ENCODE assay signal across 9 mouse cellular contexts in the genomic region with DNA sequence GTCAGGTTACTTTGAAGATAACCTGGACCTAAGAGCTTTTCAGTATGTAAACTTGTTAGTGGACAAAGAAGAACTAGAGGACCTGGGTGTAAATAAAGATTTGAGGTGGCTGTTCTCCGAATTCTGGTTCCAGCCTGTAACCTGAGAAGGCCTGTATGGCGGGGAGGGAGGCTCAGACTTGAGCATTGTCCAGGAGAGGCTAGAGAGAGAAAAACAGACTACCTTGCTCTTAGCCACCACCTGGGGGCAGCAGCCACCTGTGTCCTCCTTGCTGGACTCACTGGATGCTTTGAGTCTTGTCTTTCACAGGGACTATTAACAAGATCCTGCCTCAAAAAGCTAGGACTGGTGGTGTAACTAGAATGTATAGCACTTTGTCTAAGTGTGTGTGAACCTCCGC. TPM values are rescaled to one million over a fixed set of nuclear protein-coding genes. Genes with fewer than 3 reads are reported as not detected.
DNase-seq lines count a peak whose midpoint lies in the region; ATAC-seq and TF ChIP-seq lines count a peak whose summit lies in the region.
"Had no signal": no experiment of that assay in that cellular context is flagged by ENCODE, and none has a peak within 500 bp of the region (broad histone marks: within the 10 kb centered on the region; RNA-seq: fewer than 3 reads in every experiment).

No protein-coding gene starts in this region.

- DNase-seq in ovary, postnatal 36 days (ENCODE audit: low spot score), result peak; percentile 48
- DNase-seq in ovary, adult 18-20 months (ENCODE audit: low spot score), result no peak
- peak; percentile 61 for DNase-seq in forebrain, postnatal 0 days
- peak; percentile 53 for DNase-seq in lung, postnatal 14 days
- no peak for DNase-seq in frontal cortex, postnatal 25 days (ENCODE audit: low spot score in 2 of 2)

- WGBS in forebrain, postnatal 0 days, result 47% methylated on average over 3 of the region's 3 CpGs
- WGBS in intestine, embryonic 16.5 days, result 50% methylated on average over 3 of the region's 3 CpGs
- 34% methylated on average over 3 of the region's 3 CpGs for WGBS in stomach, embryonic 14.5 days

- H3K27ac ChIP-seq in bone marrow macrophage, adult 2 months (ENCODE audit: insufficient read depth, low read depth, low read length), result no peak overlapping the region
- H3K27ac ChIP-seq in forebrain, postnatal 0 days (ENCODE audit: low read depth, low read length), result no peak overlapping the region
- no peak overlapping the region for H3K27ac ChIP-seq in intestine, embryonic 16.5 days (ENCODE audit: low read length)
- no peak overlapping the region for H3K27ac ChIP-seq in stomach, embryonic 14.5 days (ENCODE audit: low read length)
- H3K27ac ChIP-seq: heart, embryonic 13.5 days had no signal

- no peaks in the 10 kb centered on the region for H3K9me3 ChIP-seq in forebrain, postnatal 0 days (ENCODE audit: low read length)
- H3K9me3 ChIP-seq in intestine, embryonic 16.5 days (ENCODE audit: control insufficient read depth, low read length), result no peaks in the 10 kb centered on the region
- no peaks in the 10 kb centered on the region for H3K9me3 ChIP-seq in stomach, embryonic 14.5 days (ENCODE audit: control insufficient read depth, low read depth, low read length)
- H3K9me3 ChIP-seq: heart, embryonic 13.5 days had no signal

- H3K4me1 ChIP-seq in bone marrow macrophage, adult 2 months (ENCODE audit: control insufficient read depth, insufficient read depth, low read length), result peaks cover 12% of the 10 kb centered on the region
- H3K4me1 ChIP-seq in forebrain, postnatal 0 days (ENCODE audit: insufficient read depth), result no peaks in the 10 kb centered on the region
- peaks cover 8% of the 10 kb centered on the region for H3K4me1 ChIP-seq in intestine, embryonic 16.5 days (ENCODE audit: control insufficient read depth, insufficient read depth, low read length)
- H3K4me1 ChIP-seq in stomach, embryonic 14.5 days (ENCODE audit: control insufficient read depth, insufficient read depth, low read length), result no peaks in the 10 kb centered on the region; the same call in 1 of the 2 replicates

- H3K36me3 ChIP-seq in forebrain, postnatal 0 days (ENCODE audit: insufficient read depth), result peaks cover 74% of the 10 kb centered on the region
- peaks cover 23% of the 10 kb centered on the region for H3K36me3 ChIP-seq in intestine, embryonic 16.5 days (ENCODE audit: control insufficient read depth, insufficient read depth, low read length)
- peaks cover 82% of the 10 kb centered on the region for H3K36me3 ChIP-seq in stomach, embryonic 14.5 days (ENCODE audit: control insufficient read depth, insufficient read depth, low read length)

- H3K4me3 ChIP-seq in bone marrow macrophage, adult 2 months (ENCODE audit: insufficient read depth, low read length), result no peak overlapping the region
- no peak overlapping the region for H3K4me3 ChIP-seq in forebrain, postnatal 0 days (ENCODE audit: low read depth, low read length)
- no peak overlapping the region for H3K4me3 ChIP-seq in intestine, embryonic 16.5 days (ENCODE audit: low read length)
- H3K4me3 ChIP-seq in stomach, embryonic 14.5 days (ENCODE audit: low read depth, low read length), result no peak overlapping the region
- H3K4me3 ChIP-seq: heart, embryonic 13.5 days had no signal

- peak; percentile 44; the same call in 1 of the 2 replicates for TF ChIP-seq CTCF in bone marrow macrophage, adult 2 months (IDR thresholded peaks at IDR 0.05; ENCODE audit: low read depth, low read length)
- peak; percentile 74 for TF ChIP-seq CTCF in forebrain, postnatal 0 days (IDR thresholded peaks at IDR 0.05; ENCODE audit: low read depth)

- H3K9ac ChIP-seq in forebrain, postnatal 0 days, result no peak overlapping the region
- H3K9ac ChIP-seq in intestine, embryonic 16.5 days (ENCODE audit: low read depth, low read length), result no peak overlapping the region
- no peak overlapping the region for H3K9ac ChIP-seq in stomach, embryonic 14.5 days (replicated peaks; ENCODE audit: low read depth, low read length)
- H3K9ac ChIP-seq: heart, embryonic 13.5 days had no signal

- H3K4me2 ChIP-seq in forebrain, postnatal 0 days (ENCODE audit: low read depth), result no peak overlapping the region
- no peak overlapping the region for H3K4me2 ChIP-seq in intestine, embryonic 16.5 days (ENCODE audit: low read depth, low read length)
- no peak overlapping the region for H3K4me2 ChIP-seq in stomach, embryonic 14.5 days (replicated peaks; ENCODE audit: low read depth, low read length)
- H3K4me2 ChIP-seq: heart, embryonic 13.5 days had no signal

- no peak for TF ChIP-seq POLR2A in bone marrow macrophage, adult 2 months (IDR thresholded peaks at IDR 0.05; ENCODE audit: borderline replicate concordance, low read depth, low read length)

- ATAC-seq in forebrain, postnatal 0 days, result peak; percentile 59; the same call in 1 of the 2 replicates
- peak; percentile 65 for ATAC-seq in intestine, embryonic 16.5 days
- ATAC-seq in stomach, embryonic 14.5 days (ENCODE audit: insufficient number of reproducible peaks, insufficient read depth, low FRiP score, low read depth), result peak; percentile 69; the same call in 1 of the 2 replicates

- H3K27me3 ChIP-seq in forebrain, postnatal 0 days (ENCODE audit: insufficient read depth, low read length), result no peaks in the 10 kb centered on the region
- H3K27me3 ChIP-seq in intestine, embryonic 16.5 days (replicated peaks; ENCODE audit: control insufficient read depth, insufficient read depth, low read length), result no peaks in the 10 kb centered on the region
- H3K27me3 ChIP-seq in stomach, embryonic 14.5 days (ENCODE audit: control insufficient read depth, insufficient read depth, low read length), result no peaks in the 10 kb centered on the region
- H3K27me3 ChIP-seq: heart, embryonic 13.5 days had no signal

RNA-seq across cellular contexts. Expression of gene Eef1g, which starts 9.7 kb away (rescaled TPM):
- polyA plus RNA-seq in bone marrow macrophage, adult 2 months (2012; ENCODE audit: insufficient read depth, insufficient read length, missing spikeins), result 220 and 226 TPM in 2 replicates
- total RNA-seq in forebrain, postnatal 0 days (2014; rRNA removed), result 524 and 615 TPM in 2 replicates
- polyA plus RNA-seq in forebrain, postnatal 0 days (2015; fragmentation: Nextera tagmentation; extraction: Ambion mirVana), result 250 and 269 TPM in 2 replicates
- polyA plus RNA-seq in intestine, embryonic 16.5 days (2015; fragmentation: Nextera tagmentation; extraction: Ambion mirVana), result 392 and 445 TPM in 2 replicates
- 469 and 470 TPM in 2 replicates for polyA plus RNA-seq in stomach, embryonic 14.5 days (2014; fragmentation: Nextera tagmentation; extraction: Ambion mirVana)

RNA-seq across cellular contexts. Expression of gene Ahnak, which starts 12.5 kb away (rescaled TPM):
- 440 and 513 TPM in 2 replicates for polyA plus RNA-seq in bone marrow macrophage, adult 2 months (2012; ENCODE audit: insufficient read depth, insufficient read length, missing spikeins)
- total RNA-seq in forebrain, postnatal 0 days (2014; rRNA removed), result 11.4 and 17.9 TPM in 2 replicates
- polyA plus RNA-seq in forebrain, postnatal 0 days (2015; fragmentation: Nextera tagmentation; extraction: Ambion mirVana), result 3.2 and 3.9 TPM in 2 replicates
- 16.5 and 20.8 TPM in 2 replicates for polyA plus RNA-seq in intestine, embryonic 16.5 days (2015; fragmentation: Nextera tagmentation; extraction: Ambion mirVana)
- polyA plus RNA-seq in stomach, embryonic 14.5 days (2014; fragmentation: Nextera tagmentation; extraction: Ambion mirVana), result 33.4 and 40.6 TPM in 2 replicates

RNA-seq across cellular contexts. Expression of gene Tut1, which starts 22.9 kb away (rescaled TPM):
- 12.5 and 14.6 TPM in 2 replicates for polyA plus RNA-seq in bone marrow macrophage, adult 2 months (2012; ENCODE audit: insufficient read depth, insufficient read length, missing spikeins)
- 20.8 and 24.5 TPM in 2 replicates for total RNA-seq in forebrain, postnatal 0 days (2014; rRNA removed)
- 14.8 and 17.6 TPM in 2 replicates for polyA plus RNA-seq in forebrain, postnatal 0 days (2015; fragmentation: Nextera tagmentation; extraction: Ambion mirVana)
- 30.1 and 31.7 TPM in 2 replicates for polyA plus RNA-seq in intestine, embryonic 16.5 days (2015; fragmentation: Nextera tagmentation; extraction: Ambion mirVana)
- polyA plus RNA-seq in stomach, embryonic 14.5 days (2014; fragmentation: Nextera tagmentation; extraction: Ambion mirVana), result 27.2 and 27.6 TPM in 2 replicates

RNA-seq across cellular contexts. Expression of gene Mta2, which starts 34.9 kb away (rescaled TPM):
- polyA plus RNA-seq in bone marrow macrophage, adult 2 months (2012; ENCODE audit: insufficient read depth, insufficient read length, missing spikeins), result 78.6 and 81.2 TPM in 2 replicates
- 71.2 and 86.4 TPM in 2 replicates for total RNA-seq in forebrain, postnatal 0 days (2014; rRNA removed)
- polyA plus RNA-seq in forebrain, postnatal 0 days (2015; fragmentation: Nextera tagmentation; extraction: Ambion mirVana), result 87.8 and 91.3 TPM in 2 replicates
- polyA plus RNA-seq in intestine, embryonic 16.5 days (2015; fragmentation: Nextera tagmentation; extraction: Ambion mirVana), result 119 and 130 TPM in 2 replicates
- 41.5 and 45.3 TPM in 2 replicates for polyA plus RNA-seq in stomach, embryonic 14.5 days (2014; fragmentation: Nextera tagmentation; extraction: Ambion mirVana)

RNA-seq across cellular contexts. Expression of gene Eml3, which starts 47.2 kb away (rescaled TPM):
- polyA plus RNA-seq in bone marrow macrophage, adult 2 months (2012; ENCODE audit: insufficient read depth, insufficient read length, missing spikeins), result 33.1 and 33.7 TPM in 2 replicates
- 5.1 and 7.3 TPM in 2 replicates for total RNA-seq in forebrain, postnatal 0 days (2014; rRNA removed)
- polyA plus RNA-seq in forebrain, postnatal 0 days (2015; fragmentation: Nextera tagmentation; extraction: Ambion mirVana), result 7.5 and 8.1 TPM in 2 replicates
- polyA plus RNA-seq in intestine, embryonic 16.5 days (2015; fragmentation: Nextera tagmentation; extraction: Ambion mirVana), result 22.6 and 23.5 TPM in 2 replicates
- polyA plus RNA-seq in stomach, embryonic 14.5 days (2014; fragmentation: Nextera tagmentation; extraction: Ambion mirVana), result 16.8 and 18.2 TPM in 2 replicates

Comparison
In these comparisons a context has a peak if more than half of its experiments do, and no peak if none do; other contexts are left out.
1. DNase-seq: peak in ovary, postnatal 36 days (single experiment), forebrain, postnatal 0 days (single experiment) and lung, postnatal 14 days (single experiment); none in ovary, adult 18-20 months (single experiment) and frontal cortex, postnatal 25 days (0 of 2).
2. RNA of gene Ahnak, which starts 12.5 kb away (polyA plus RNA-seq): 440 to 513 TPM in bone marrow macrophage, adult 2 months; 33.4 to 40.6 TPM in stomach, embryonic 14.5 days, 16.5 to 20.8 TPM in intestine, embryonic 16.5 days and 3.2 to 3.9 TPM in forebrain, postnatal 0 days; every median in the first group is over 10 times any median in the second.
3. Peak in every context shown above with its lines, with median percentiles within 50 percentile points of each other: ATAC-seq.